Mouse (Mus musculus): Measurements from ENCODE around the gene Hlx.

DNA sequence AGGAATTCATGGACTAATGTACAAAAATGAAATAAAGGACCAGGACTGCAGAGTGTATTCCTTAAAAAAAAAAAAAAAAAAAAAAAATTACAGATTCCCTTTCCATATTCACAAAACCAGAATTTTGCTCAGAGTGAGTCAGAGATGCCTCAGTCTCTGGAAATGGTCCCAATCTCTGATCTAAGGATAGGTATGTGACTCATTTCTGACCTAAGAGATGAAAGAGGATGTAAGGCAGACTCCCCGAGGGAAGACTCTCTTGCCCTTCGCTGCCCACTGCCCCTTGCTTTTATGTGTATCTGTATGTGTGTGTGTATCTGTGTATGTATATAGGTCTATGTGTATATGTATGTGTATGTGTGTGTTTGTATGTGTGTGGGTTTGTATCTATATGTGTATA, 37.0 kb downstream of the Hlx start:
- TF ChIP-seq POLR2A (IDR thresholded peaks at IDR 0.05; ENCODE audit: insufficient read depth, low read depth, low read length) (no peak), CTCF (IDR thresholded peaks at IDR 0.05; ENCODE audit: insufficient read depth, low read depth, low read length) (no peak)

Measured in olfactory bulb, adult 2 months (tissue).